Mouse (Mus musculus) cerebellum, adult 18-20 months (tissue): Measurements from ENCODE around the gene Ubr3.
"Not testable (repeated sequence)": the region's sequence is repeated elsewhere in the genome, so short reads cannot be mapped to it uniquely, and the experiment has no call there.

Experiments used
- DNase-seq, 2 experiments: peaks; one replicate each; pipeline ENCODE4 v3.0.0; 2021

The Ubr3 gene

GRCm38 (mm10) chr2:69912801-69913200, 15.8 kb downstream of the Ubr3 start:
- DNase-seq, result no peak

- no peak for DNase-seq
Observed at GRCm38 (mm10) chr2:69917301-69917700, 20.3 kb downstream of the Ubr3 start.

GRCm38 (mm10) chr2:69924943-69925342, 27.9 kb downstream of the Ubr3 start:
- no peak for DNase-seq

GRCm38 (mm10) chr2:69936331-69936730, 39.3 kb downstream of the Ubr3 start:
- DNase-seq, result no peak

- DNase-seq, result no peak
Observed at GRCm38 (mm10) chr2:69939226-69939625, 42.2 kb downstream of the Ubr3 start.

GRCm38 (mm10) chr2:69939649-69940048, 42.6 kb downstream of the Ubr3 start:
- no peak for DNase-seq

- DNase-seq, result no peak
Observed at GRCm38 (mm10) chr2:69941391-69942030, 44.5 kb downstream of the Ubr3 start.

GRCm38 (mm10) chr2:69952849-69953248, 55.8 kb downstream of the Ubr3 start:
- no peak for DNase-seq

GRCm38 (mm10) chr2:69955635-69956034, 58.6 kb downstream of the Ubr3 start:
- DNase-seq, result no peak

- DNase-seq, result no peak
Observed at GRCm38 (mm10) chr2:69957622-69958021, 60.6 kb downstream of the Ubr3 start.

- no peak for DNase-seq
Observed at GRCm38 (mm10) chr2:69974896-69975295, 77.8 kb downstream of the Ubr3 start.

GRCm38 (mm10) chr2:69989224-69989623, 92.2 kb downstream of the Ubr3 start:
- no peak for DNase-seq

GRCm38 (mm10) chr2:69990647-69991046, 93.6 kb downstream of the Ubr3 start:
- no peak for DNase-seq

- DNase-seq, result not testable (repeated sequence)
Observed at GRCm38 (mm10) chr2:69994082-69994736, 97.2 kb downstream of the Ubr3 start.

GRCm38 (mm10) chr2:69994779-69995178, 97.7 kb downstream of the Ubr3 start:
- no peak for DNase-seq

GRCm38 (mm10) chr2:69999097-69999770, 102.2 kb downstream of the Ubr3 start:
- no peak for DNase-seq

GRCm38 (mm10) chr2:70000316-70000715, 103.3 kb downstream of the Ubr3 start:
- no peak for DNase-seq

- DNase-seq, result no peak
Observed at GRCm38 (mm10) chr2:70006492-70006891, 109.4 kb downstream of the Ubr3 start.

- DNase-seq, result no peak
Observed at GRCm38 (mm10) chr2:70012941-70013340, 115.9 kb downstream of the Ubr3 start.

GRCm38 (mm10) chr2:70018236-70018635, 121.2 kb downstream of the Ubr3 start:
- peak; percentile 25 to 35 for DNase-seq

- no peak for DNase-seq
Observed at GRCm38 (mm10) chr2:70024454-70024853, 127.4 kb downstream of the Ubr3 start.

- DNase-seq, result no peak
Observed at GRCm38 (mm10) chr2:70025711-70026110, 128.7 kb downstream of the Ubr3 start.

- no peak for DNase-seq
Observed at GRCm38 (mm10) chr2:70031472-70031871, 134.4 kb downstream of the Ubr3 start.

- no peak for DNase-seq
Observed at GRCm38 (mm10) chr2:70034895-70035294, 137.8 kb downstream of the Ubr3 start.
